Mouse (Mus musculus) layer of hippocampus, adult 2 months (tissue): ENCODE data around the gene A430078G23Rik. TPM values are rescaled to one million over a fixed set of nuclear protein-coding genes. Genes with fewer than 3 reads are reported as not detected.
"Not testable (repeated sequence)": the region's sequence is repeated elsewhere in the genome, so short reads cannot be mapped to it uniquely, and the experiment has no call there.

ENCODE experiments used
- DNase-seq, 2 experiments: peaks; one replicate each; pipeline ENCODE4 v3.0.0; 2022; ENCODE audit warnings: low spot score in 2 of 2
- H3K27ac ChIP-seq: fragments of 200-600 bp; 2 replicates; pipeline ENCODE4 v1.8.1; 2022
- H3K4me3 ChIP-seq: fragments of 200-600 bp; 2 replicates; pipeline ENCODE4 v1.8.1; 2022; ENCODE audit warnings: mild to moderate bottlenecking
- CTCF ChIP-seq: fragments of 200-600 bp; conservative IDR thresholded peaks from 2 replicates; pipeline ENCODE4 v1.8.1; 2022; ENCODE audit warnings: antibody characterized with exemption, mild to moderate bottlenecking, moderate library complexity
- long read RNA-seq, 2 experiments: library from polyadenylated mRNA; stranded (forward); transcript quantifications; one replicate each; pipeline ENCODE4 v2.0.0; 2021; ENCODE audit warnings: borderline mapping rate in 2 of 2
- total RNA-seq, 2 experiments: library from RNA; stranded (reverse); gene quantifications; 2 replicates each; pipeline ENCODE4 v1.2.3; 2021

The A430078G23Rik gene
- total RNA-seq = not detected
- long read RNA-seq, experiment 1 = 0 reads
- long read RNA-seq, experiment 2 = 0 reads

DNA sequence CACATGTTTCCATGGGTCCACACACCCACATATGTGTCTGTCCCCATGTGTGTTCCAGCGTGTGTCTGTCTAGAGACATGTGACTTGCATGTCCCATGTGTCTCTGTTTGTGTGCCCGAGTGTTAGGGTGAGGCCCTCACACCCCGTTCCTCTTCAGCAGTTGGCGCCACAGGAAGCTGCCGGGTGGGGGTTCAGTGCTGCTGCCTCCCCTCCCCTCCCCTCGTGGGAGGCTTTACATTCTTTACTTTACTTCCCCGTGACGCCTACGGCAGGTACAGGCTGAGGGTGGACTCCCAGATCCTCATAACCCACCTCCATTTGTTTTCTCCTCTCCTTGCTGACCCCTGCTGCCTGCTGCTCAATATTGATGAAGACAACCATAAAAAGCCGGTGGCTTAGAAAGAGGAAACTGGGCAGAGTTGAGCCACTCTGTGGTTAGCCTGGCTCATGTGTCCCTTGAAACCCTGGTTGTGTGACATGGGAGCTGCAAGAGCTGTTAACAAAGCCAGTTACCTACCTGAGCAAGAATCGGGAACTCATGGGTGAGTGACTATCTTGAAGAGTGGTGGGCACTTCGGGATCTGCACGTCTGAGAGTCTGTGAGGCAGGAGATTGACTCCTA is at the start of gene A430078G23Rik:
A430078G23Rik (plus strand) TSS at position 227 of the 622 bp plus-strand sequence.
- no peak for DNase-seq
- H3K4me3 ChIP-seq = no peak within 1 kb of the TSS
- H3K27ac ChIP-seq = no peak within 1 kb of the TSS
- no peak for TF ChIP-seq CTCF

DNA sequence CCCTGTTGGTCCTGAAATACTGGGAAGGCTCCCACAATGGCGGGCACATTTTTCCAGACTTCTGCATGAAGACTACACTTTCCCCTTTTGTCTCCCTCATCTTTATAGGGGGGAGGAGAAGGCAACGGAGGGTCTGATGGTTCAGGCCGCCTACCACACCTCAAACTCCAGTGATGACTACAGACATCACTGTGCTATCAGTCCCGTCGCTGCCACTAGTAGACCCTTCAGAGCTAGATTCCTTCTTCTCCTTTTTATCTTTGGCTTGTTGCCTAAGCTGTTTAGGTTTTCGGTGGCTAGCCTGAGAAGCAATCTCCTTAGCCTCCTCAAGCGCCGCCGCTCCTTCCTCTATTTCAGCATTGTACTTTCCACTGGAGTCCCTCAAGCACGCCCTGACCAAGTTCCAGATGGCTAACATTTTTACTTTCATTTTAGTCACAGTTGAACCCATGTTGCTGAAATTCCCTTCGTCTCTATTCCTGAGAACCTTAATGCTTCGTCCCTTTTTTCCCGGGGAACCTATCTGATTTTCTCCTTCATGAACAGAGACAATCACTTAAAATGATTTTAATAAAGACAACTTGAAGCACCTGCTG is 44.9 kb upstream of the A430078G23Rik start:
- DNase-seq, H3K27ac ChIP-seq, H3K4me3 ChIP-seq: not testable (repeated sequence)

GRCm38 (mm10) chr8:3309636-3310035 is 43.6 kb upstream of the A430078G23Rik start:
- no peak for DNase-seq

GRCm38 (mm10) chr8:3311482-3311881 is 41.7 kb upstream of the A430078G23Rik start:
- TF ChIP-seq CTCF = no peak
- Histone ChIP-seq H3K27ac (no peak overlapping the region), H3K4me3 (no peak overlapping the region)
- DNase-seq = no peak

More at GRCm38 (mm10) chr8:3309636-3310035, 43.6 kb upstream of the A430078G23Rik start:
- Histone ChIP-seq H3K4me3 (no peak overlapping the region), H3K27ac (no peak overlapping the region)
- TF ChIP-seq CTCF = no peak

- H3K27ac ChIP-seq, H3K4me3 ChIP-seq, DNase-seq: not testable (repeated sequence)
Observed at GRCm38 (mm10) chr8:3313417-3313816, 39.8 kb upstream of the A430078G23Rik start.

GRCm38 (mm10) chr8:3313843-3314242 is 39.4 kb upstream of the A430078G23Rik start:
- Histone ChIP-seq H3K27ac (no peak overlapping the region), H3K4me3 (no peak overlapping the region)
- no peak for DNase-seq
- no peak for TF ChIP-seq CTCF

DNA sequence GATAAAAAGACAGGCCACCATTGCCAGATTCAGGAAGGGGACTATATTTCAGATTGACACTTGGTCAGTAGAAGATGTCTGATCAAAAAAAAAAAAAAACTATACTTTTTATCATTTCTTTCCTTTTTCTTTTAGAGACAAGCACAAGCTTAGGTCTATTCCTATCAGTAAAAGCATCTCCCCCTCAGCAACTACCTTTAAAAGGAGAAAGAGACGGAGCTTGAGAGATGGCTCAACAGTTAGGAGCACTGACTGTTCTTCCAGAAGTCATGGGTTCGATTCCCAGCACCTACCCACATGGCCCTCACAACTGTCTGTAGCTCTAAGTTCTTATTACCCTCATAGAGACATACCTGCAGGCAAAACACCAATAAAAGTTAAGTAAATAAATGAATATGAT is 38.9 kb upstream of the A430078G23Rik start:
- no peak for TF ChIP-seq CTCF
- H3K27ac ChIP-seq = no peak overlapping the region

GRCm38 (mm10) chr8:3316585-3316984 is 36.6 kb upstream of the A430078G23Rik start:
- Histone ChIP-seq H3K27ac (no peak overlapping the region), H3K4me3 (no peak overlapping the region)
- no peak for TF ChIP-seq CTCF
- no peak for DNase-seq

More for the DNA sequence above, 38.9 kb upstream of the A430078G23Rik start:
- DNase-seq = no peak
- no peak overlapping the region for H3K4me3 ChIP-seq

DNA sequence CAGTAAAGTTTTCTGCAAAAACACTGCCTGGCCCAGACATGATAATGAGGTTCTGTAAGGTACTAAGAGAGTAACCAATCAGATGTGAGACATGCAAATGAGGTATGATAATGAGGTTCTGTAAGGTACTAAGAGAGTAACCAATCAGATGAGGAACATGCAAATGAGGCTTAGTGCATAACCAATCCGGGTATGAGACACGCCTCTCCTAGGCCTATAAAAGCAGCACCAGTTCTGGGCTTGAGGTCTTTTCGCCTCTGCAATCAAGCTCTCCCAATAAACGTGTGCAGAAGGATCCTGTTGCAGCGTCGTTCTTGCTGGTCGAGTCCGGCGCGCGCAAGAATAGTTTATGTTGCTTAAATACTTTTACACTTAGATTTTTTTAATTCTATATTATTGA is 33.9 kb upstream of the A430078G23Rik start:
- H3K27ac ChIP-seq, H3K4me3 ChIP-seq, DNase-seq: not testable (repeated sequence)

GRCm38 (mm10) chr8:3324253-3324652 is 29.0 kb upstream of the A430078G23Rik start:
- DNase-seq = no peak
- Histone ChIP-seq H3K4me3 (no peak overlapping the region), H3K27ac (no peak overlapping the region)
- no peak for TF ChIP-seq CTCF

- DNase-seq = no peak
- H3K27ac ChIP-seq = no peak overlapping the region
- no peak overlapping the region for H3K4me3 ChIP-seq
- TF ChIP-seq CTCF = no peak
Observed at GRCm38 (mm10) chr8:3327056-3327455, 26.2 kb upstream of the A430078G23Rik start.

DNA sequence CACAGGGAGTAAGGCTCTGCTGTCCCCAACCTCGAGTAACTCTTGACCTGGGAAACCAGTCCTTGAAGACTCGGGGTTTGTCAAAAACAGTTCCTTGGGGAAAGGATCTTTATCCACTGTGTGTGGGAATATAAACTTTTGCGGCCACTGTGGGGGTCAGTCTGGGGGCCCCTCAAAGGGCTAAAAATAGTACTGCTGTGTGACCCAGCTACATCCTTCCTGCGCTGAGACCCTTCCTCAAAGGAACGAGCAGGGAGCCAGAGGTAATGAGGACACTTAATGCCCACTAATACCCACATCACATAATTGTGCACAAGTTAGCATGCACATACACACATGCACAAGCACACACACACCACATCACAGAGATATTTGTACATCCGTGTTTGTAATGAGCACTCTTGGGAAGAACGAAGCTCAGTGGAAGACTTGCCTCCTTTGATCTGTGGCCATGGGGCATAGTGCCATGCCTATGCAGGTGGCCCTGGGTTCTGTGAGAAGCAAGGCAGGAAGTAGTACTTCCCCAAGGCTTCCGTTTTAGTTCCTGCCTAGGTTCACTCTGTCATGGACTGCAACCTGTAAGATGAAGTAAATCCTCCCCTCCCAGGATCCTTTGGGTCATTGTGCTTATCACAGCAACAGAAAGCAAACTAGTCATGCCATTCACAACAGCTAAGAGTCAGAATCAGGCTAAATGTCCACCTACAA is 25.5 kb upstream of the A430078G23Rik start:
- no peak for TF ChIP-seq CTCF
- DNase-seq = no peak
- Histone ChIP-seq H3K4me3 (no peak overlapping the region), H3K27ac (no peak overlapping the region)

- no peak overlapping the region for H3K4me3 ChIP-seq
- DNase-seq = peak; percentile 29 to 64
- H3K27ac ChIP-seq = no peak overlapping the region
- TF ChIP-seq CTCF = peak; percentile 77
Observed at GRCm38 (mm10) chr8:3330662-3331061, 22.6 kb upstream of the A430078G23Rik start.
